Mouse (Mus musculus): ENCODE measurements around the gene Ppp1r9a.

The Ppp1r9a gene

GRCm38 (mm10) chr6:4953028-4953719 lies 50.5 kb downstream of the Ppp1r9a start:
- no peak for DNase-seq (ENCODE audit: low read depth in 2 of 2, low spot score in 2 of 2)

- DNase-seq (ENCODE audit: low read depth in 2 of 2, low spot score in 2 of 2): no peak
Measured at GRCm38 (mm10) chr6:4956651-4957050, 53.9 kb downstream of the Ppp1r9a start.

GRCm38 (mm10) chr6:4962197-4962596 lies 59.5 kb downstream of the Ppp1r9a start:
- DNase-seq (ENCODE audit: low read depth in 2 of 2, low spot score in 2 of 2): no peak

GRCm38 (mm10) chr6:4963049-4963448 lies 60.3 kb downstream of the Ppp1r9a start:
- no peak for DNase-seq (ENCODE audit: low read depth in 2 of 2, low spot score in 2 of 2)

GRCm38 (mm10) chr6:4967236-4967635 lies 64.5 kb downstream of the Ppp1r9a start:
- no peak for DNase-seq (ENCODE audit: low read depth in 2 of 2, low spot score in 2 of 2)

GRCm38 (mm10) chr6:4971229-4971628 lies 68.5 kb downstream of the Ppp1r9a start:
- DNase-seq (ENCODE audit: low read depth in 2 of 2, low spot score in 2 of 2): no peak

- no peak for DNase-seq (ENCODE audit: low read depth in 2 of 2, low spot score in 2 of 2)
Measured at GRCm38 (mm10) chr6:4972808-4973207, 70.1 kb downstream of the Ppp1r9a start.

- no peak for DNase-seq (ENCODE audit: low read depth in 2 of 2, low spot score in 2 of 2)
Measured at GRCm38 (mm10) chr6:4973337-4973736, 70.6 kb downstream of the Ppp1r9a start.

- DNase-seq (ENCODE audit: low read depth in 2 of 2, low spot score in 2 of 2): no peak
Measured at GRCm38 (mm10) chr6:4977515-4977914, 74.8 kb downstream of the Ppp1r9a start.

- DNase-seq (ENCODE audit: low read depth in 2 of 2, low spot score in 2 of 2): no peak
Measured at GRCm38 (mm10) chr6:4978249-4978648, 75.5 kb downstream of the Ppp1r9a start.

- no peak for DNase-seq (ENCODE audit: low read depth in 2 of 2, low spot score in 2 of 2)
Measured at GRCm38 (mm10) chr6:4978897-4979296, 76.2 kb downstream of the Ppp1r9a start.

GRCm38 (mm10) chr6:4980113-4980512 lies 77.4 kb downstream of the Ppp1r9a start:
- DNase-seq (ENCODE audit: low read depth in 2 of 2, low spot score in 2 of 2): no peak

GRCm38 (mm10) chr6:4982686-4983162 lies 80.0 kb downstream of the Ppp1r9a start:
- DNase-seq (ENCODE audit: low read depth in 2 of 2, low spot score in 2 of 2): no peak

- no peak for DNase-seq (ENCODE audit: low read depth in 2 of 2, low spot score in 2 of 2)
Measured at GRCm38 (mm10) chr6:4985668-4986067, 83.0 kb downstream of the Ppp1r9a start.

- no peak for DNase-seq (ENCODE audit: low read depth in 2 of 2, low spot score in 2 of 2)
Measured at GRCm38 (mm10) chr6:4987084-4987483, 84.4 kb downstream of the Ppp1r9a start.

- DNase-seq (ENCODE audit: low read depth in 2 of 2, low spot score in 2 of 2): no peak
Measured at GRCm38 (mm10) chr6:4988688-4989087, 86.0 kb downstream of the Ppp1r9a start.

GRCm38 (mm10) chr6:4992308-4992707 lies 89.6 kb downstream of the Ppp1r9a start:
- DNase-seq (ENCODE audit: low read depth in 2 of 2, low spot score in 2 of 2): no peak

GRCm38 (mm10) chr6:4993600-4994160 lies 91.0 kb downstream of the Ppp1r9a start:
- no peak for DNase-seq (ENCODE audit: low read depth in 2 of 2, low spot score in 2 of 2)

GRCm38 (mm10) chr6:4994161-4994919 lies 91.6 kb downstream of the Ppp1r9a start:
- no peak for DNase-seq (ENCODE audit: low read depth in 2 of 2, low spot score in 2 of 2)

GRCm38 (mm10) chr6:4997599-4997998 lies 94.9 kb downstream of the Ppp1r9a start:
- DNase-seq (ENCODE audit: low read depth in 2 of 2, low spot score in 2 of 2): no peak

- DNase-seq (ENCODE audit: low read depth in 2 of 2, low spot score in 2 of 2): no peak
Measured at GRCm38 (mm10) chr6:4998929-4999328, 96.2 kb downstream of the Ppp1r9a start.

GRCm38 (mm10) chr6:5000788-5001187 lies 98.1 kb downstream of the Ppp1r9a start:
- no peak for DNase-seq (ENCODE audit: low read depth in 2 of 2, low spot score in 2 of 2)

Data from CD8-positive naive resting alpha-beta T cell, adult 2 months (primary cell).